Mouse (Mus musculus): ENCODE results near the gene C77080.

DNA sequence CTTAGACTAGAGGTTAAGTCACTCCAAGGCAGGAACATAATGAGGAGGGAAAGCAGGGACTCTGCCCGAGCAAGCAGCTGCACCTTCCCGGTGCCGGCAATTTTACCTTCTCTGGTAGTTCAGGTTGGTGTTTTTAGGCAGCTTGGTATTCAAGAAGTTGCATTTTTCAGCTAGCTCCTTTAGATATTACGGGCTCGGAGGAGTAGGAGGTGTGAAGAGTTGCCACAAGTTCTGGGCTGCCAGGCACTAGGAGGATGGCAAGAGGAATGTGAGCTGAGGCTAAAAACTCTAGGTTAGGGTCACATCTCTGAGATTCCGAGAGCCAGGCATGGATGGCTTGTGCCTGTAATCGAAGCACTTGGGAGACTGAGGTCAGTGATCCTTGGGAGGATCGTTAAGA lies 28.5 kb upstream of the C77080 start:
- TF ChIP-seq GATA1 (IDR thresholded peaks at IDR 0.05; ENCODE audit: borderline replicate concordance, low read length) (no peak), FLI1 (IDR thresholded peaks at IDR 0.05; ENCODE audit: low read length) (no peak)

All from megakaryocyte, embryonic 14.5 days (primary cell).